Mouse (Mus musculus) adrenal gland, postnatal 0 days (tissue): ENCODE measurements around the gene Thsd1. TPM values are rescaled to one million over a fixed set of nuclear protein-coding genes. Genes with fewer than 3 reads are reported as not detected.

Source experiments
- polyA plus RNA-seq: library from polyadenylated mRNA; unstranded; fragments of >200 nt; fragmentation: Nextera tagmentation; extraction: Ambion mirVana; gene quantifications from 2 replicates; pipeline ENCODE4 v1.2.1, GENCODE M21; 2015

Gene Thsd1
- polyA plus RNA-seq, result 3.7 and 4.8 TPM in 2 replicates

DNA sequence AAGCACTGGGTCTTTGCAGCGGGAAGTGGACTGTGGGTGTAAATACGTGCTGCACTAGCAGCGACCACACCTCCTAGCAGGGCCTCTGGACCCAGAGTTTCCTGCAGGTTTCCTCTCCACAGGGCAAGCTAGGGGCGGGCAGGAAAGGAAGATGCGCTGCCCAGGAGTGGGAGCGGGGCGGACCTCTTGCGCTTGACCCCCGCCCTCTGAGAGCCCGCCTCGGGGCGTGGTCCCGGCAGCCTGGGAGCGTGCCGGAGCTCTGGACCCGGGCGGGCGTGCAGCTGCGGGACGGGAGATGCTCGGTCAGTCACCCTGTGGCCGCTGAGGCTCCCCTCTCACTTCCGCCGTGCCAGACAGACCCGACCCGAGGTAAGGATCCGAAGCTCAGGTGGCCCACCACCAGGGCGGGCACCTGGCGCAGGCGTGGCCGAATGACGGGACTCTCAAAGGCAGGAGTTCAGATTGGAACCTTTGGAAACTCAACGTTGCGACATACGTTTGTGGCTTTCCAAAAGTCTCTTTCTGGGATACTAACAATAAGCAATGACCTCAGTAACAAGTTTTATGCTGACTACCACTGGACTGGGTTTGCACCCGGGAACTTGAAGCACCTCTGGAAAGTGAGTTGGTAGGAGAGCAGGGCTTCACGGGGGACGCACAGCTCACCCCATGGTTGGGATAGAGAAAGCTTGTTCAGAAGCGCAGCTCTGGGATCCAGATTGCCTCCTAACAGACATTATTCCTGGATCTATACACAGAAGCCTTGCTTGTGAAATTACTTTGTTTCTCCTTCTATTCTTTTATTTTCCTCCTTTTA is at the start of gene Thsd1:
Thsd1 (plus strand) TSS at position 253 of the 817 bp plus-strand sequence.

DNA sequence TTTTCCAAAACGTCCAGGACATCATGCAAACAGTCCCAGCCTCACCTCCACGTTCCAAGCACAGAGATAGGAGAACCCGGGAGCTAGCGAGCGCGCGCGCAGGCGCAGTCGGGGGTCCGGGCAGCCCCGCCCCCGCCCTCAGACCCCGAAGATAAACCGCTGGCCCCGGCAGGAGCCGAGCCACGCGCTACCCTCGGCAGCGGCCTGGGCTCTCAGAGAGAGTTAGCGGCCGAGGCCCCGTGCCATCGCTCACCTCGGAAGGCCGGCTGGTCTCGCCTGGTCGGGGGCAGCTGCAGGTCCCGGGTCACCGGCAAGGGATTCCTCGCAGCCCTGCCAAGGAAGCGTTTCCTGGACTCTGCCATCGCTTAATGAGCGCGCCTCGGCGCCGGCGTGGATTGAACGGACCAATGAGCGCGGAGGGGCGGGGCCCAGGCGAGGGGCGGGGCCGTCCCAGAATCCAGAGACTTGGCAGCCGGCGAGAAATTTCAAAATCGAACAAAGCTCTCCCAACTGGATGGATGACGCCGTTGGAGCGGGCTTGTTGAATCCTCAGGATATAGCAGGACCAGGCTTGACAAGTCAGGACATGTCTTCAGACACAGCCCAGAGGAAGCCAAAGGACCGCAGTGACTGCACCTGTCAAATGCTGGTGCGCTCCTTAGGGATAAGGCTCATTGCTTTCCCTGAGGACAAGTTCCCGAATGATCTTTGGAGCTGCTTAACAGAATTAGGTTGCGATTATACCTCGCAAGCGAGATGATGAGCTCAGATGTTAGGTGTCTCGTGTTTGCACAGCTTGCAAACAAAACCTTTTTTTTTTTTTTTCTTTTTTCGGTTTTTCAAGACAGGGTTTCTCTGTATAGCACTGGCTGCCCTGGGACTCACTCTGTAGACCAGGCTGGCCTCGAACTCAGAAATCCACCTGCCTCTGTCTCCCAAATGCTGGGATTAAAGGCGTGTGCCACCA is 41.4 kb upstream of the Thsd1 start, which contains the start of gene Ckap2:
Ckap2 (minus strand) TSS at position 389 of the 967 bp plus-strand sequence.

DNA sequence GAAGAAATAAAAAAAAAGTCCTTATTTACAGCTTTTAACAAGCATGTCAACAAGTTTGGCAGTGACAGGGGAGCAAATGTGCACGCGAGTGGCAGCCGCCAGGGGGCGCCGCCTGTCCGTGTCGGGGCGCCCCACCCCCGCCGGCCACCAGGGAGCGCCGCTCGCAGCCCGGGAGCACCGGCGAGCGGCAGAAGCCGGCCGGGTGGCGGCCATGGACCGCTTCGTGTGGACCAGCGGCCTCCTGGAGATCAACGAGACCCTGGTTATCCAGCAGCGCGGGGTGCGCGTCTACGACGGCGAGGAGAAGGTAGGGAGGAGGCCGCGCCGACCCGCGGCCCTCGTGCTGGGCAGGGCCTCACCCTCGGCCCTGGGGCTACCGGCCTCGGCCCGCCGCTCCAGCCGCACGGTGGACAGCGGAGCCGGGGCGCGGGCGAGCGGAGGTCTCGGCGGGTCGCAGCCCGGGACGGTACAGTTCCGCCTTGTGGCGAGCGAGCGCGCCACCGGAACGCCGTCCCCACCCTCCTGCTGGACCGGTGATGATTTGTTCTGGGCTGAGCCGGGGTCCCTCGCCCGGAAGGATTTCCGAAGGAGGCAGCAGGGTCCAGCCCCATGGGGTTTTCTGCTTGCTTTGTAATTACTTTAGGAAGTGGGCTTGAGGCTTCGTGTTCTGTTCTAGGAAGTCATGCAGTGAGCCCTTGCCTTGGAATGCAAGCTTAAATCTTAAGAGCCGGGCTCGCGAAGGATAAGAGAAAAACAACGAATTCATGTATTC is 34.3 kb upstream of the Thsd1 start, which contains the start of gene Vps36:
Vps36 (plus strand) TSS at position 150 of the 772 bp plus-strand sequence.

DNA sequence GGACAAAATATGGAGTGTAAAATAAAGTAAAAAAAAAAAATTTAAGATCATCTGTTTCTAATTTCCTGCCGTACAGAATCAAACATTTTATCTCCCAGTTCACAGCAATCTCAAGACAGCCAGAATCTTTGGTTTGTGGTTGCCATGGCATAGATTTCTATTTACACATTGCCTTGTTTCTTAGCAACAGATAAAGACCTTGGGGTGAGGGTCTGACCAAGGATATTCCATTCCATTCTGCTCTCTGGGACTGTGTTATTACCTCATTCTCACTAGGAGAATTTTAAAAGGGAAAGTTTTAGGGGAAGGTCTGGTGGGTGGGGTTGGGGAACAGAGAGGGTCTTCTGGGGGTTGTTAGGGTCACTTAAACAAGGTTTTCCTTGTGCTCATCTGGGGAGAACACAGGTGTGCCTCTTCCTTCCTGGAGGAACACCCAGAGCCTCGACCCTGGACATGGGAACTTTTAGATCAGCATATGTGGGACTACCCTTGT is 55.9 kb downstream of the Thsd1 start, which contains the start of gene Tpte:
Tpte (plus strand) TSS at position 443 of the 493 bp plus-strand sequence.

Other genes starting within 250 kb of the Thsd1 start
- 0.41 and 0.84 TPM in 2 replicates for gene Atp7b, start 167.0 kb upstream of the Thsd1 start, polyA plus RNA-seq
- 18.8 and 22.3 TPM in 2 replicates for gene Alg11, start 166.6 kb upstream of the Thsd1 start, polyA plus RNA-seq
- 2.0 and 4.7 TPM in 2 replicates for gene Nek5, start 102.3 kb upstream of the Thsd1 start, polyA plus RNA-seq
- gene Nek3, start 60.9 kb upstream of the Thsd1 start, polyA plus RNA-seq, result 6.7 and 7.1 TPM in 2 replicates
- gene Ckap2, start 41.5 kb upstream of the Thsd1 start, polyA plus RNA-seq, result 20.2 and 21.0 TPM in 2 replicates
- gene Vps36, start 34.5 kb upstream of the Thsd1 start, polyA plus RNA-seq, result 21.7 and 26.4 TPM in 2 replicates
- gene Tpte, start 56.1 kb downstream of the Thsd1 start, polyA plus RNA-seq, result not detected in 2 replicates
- 9.5 and 11.2 TPM in 2 replicates for gene Slc25a15, start 171.3 kb downstream of the Thsd1 start, polyA plus RNA-seq
- 51.7 and 67.3 TPM in 2 replicates for gene Mrps31, start 184.0 kb downstream of the Thsd1 start, polyA plus RNA-seq